Mouse (Mus musculus): ENCODE measurements around the gene Gm7029. TPM values are rescaled to one million over a fixed set of nuclear protein-coding genes. Genes with fewer than 3 reads are reported as not detected.
A peak's percentile ranks its signal among the peaks of the same experiment; 100 is the strongest.

Gm7029 gene
- total and polyA plus RNA-seq, 3 experiments = not detected

DNA sequence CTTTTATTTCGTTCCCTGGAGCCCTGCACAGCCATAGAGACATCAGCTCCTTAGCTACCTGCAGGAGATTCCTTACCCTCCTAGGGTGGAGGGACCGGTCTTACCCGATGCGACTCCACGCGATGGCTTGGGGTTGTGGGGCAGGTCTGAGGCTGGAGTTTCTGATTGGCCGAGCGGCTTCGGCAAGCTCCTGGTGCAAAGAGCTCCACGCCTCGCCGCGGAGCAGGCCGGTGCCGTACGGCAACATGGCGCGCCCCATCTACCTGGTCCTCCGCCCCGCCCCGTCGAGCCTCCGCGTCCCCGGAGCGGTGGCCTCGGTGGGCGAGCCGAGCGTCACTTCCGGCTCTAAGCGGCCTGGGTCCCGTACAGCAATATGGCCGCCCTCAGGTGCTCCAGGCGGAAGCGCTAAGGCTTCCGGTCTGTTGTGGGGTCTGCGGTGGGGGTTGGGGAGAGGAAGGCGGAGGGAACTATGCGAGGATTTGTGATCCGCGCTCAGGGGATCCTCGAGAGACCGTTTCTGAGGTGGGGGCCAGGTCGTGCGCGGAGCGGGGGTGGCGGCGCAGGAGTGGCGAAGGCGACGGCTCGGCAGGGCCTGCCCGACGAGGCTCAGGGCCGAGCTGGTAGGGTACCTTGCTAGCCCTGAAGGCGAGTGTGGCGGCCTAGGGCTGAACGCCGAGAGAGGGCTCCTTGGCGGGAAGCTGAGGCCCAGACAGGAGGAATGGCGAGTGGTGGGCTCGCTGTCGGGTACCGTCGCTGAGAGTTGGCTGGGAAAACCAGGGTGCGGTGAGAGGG lies 35.6 kb downstream of the Gm7029 start, which contains the start of gene Daxx:
Gene Daxx, plus strand, starts transcription at position 338 of the 792 bp plus-strand sequence.
- Histone ChIP-seq H3K9ac (ENCODE audit: insufficient read depth, low read depth) (peak within 1 kb of the TSS; percentile 80), H3K27ac (ENCODE audit: insufficient read depth, low read depth) (peak within 1 kb of the TSS; percentile 87), H3K4me1 (ENCODE audit: control insufficient read depth in 1 of 2, insufficient read depth in 2 of 2) (peaks cover 0 to 25% of the 10 kb centered on the region in 2 experiments; a peak in 2 of 4 replicates), H3K9me3 (replicated peaks; ENCODE audit: low read length) (no peaks in the 10 kb centered on the region), H3K36me3 (replicated peaks in 1 of 2; ENCODE audit: control insufficient read depth in 1 of 2, insufficient read depth in 1 of 2, low read length in 1 of 2) (peaks cover 30 to 32% of the 10 kb centered on the region in 2 experiments), H3K27me3 (replicated peaks) (no peaks in the 10 kb centered on the region), H3K79me2 (replicated peaks; ENCODE audit: control insufficient read depth, extremely low read depth, insufficient read depth, poor library complexity, severe bottlenecking) (peaks cover 12% of the 10 kb centered on the region; the same call in 1 of the 2 replicates), H3K4me2 (ENCODE audit: insufficient read depth, low read depth, poor library complexity, severe bottlenecking) (peak within 1 kb of the TSS; percentile 83), H3K4me3 (replicated peaks in 1 of 3; ENCODE audit: low read depth in 2 of 3, low read length in 2 of 3, poor library complexity in 1 of 3) (peak within 1 kb of the TSS; percentile 72 to 90 (median 89))
- dilution Hi-C loops (cut with MboI; ENCODE audit: extremely low pct_ligation_motif_present, extremely low pct_unique_long_range_greater_than_20kb, low sequenced_read_pairs) (no loop called here), in situ Hi-C loops (cut with MboI; ENCODE audit: low pct_ligation_motif_present, low pct_unique_long_range_greater_than_20kb, low sequenced_read_pairs) (no loop called here)
- DNase-seq (ENCODE audit: extremely low read depth) = peak; percentile 96
- TF ChIP-seq UBTF (IDR thresholded peaks at IDR 0.05; ENCODE audit: low read depth, low read length) (0 out of 2 replicates have a peak, but pooled peaks have one; percentile 68), NRF1 (IDR thresholded peaks at IDR 0.05; ENCODE audit: low read depth, low read length) (peak; percentile 84), SIN3A (IDR thresholded peaks at IDR 0.05; ENCODE audit: low read length) (peak; percentile 51), RAD21 (IDR thresholded peaks at IDR 0.05; ENCODE audit: low read depth, low read length) (no peak), KAT2A (IDR thresholded peaks at IDR 0.05; ENCODE audit: insufficient replicate concordance, low read length) (peak; percentile 86; the same call in 1 of the 2 replicates), JUN (IDR thresholded peaks at IDR 0.05; ENCODE audit: insufficient read depth, low read depth, low read length) (no peak), MAZ (IDR thresholded peaks at IDR 0.05; ENCODE audit: low read depth, low read length) (peak; percentile 70; the same call in 1 of the 2 replicates), TBP (conservative IDR thresholded peaks at IDR 0.05; ENCODE audit: low read depth, low read length) (no peak), POLR2AphosphoS2 (IDR thresholded peaks at IDR 0.05; ENCODE audit: low read depth, low read length) (0 out of 2 replicates have a peak, but pooled peaks have one; percentile 59), HCFC1 (IDR thresholded peaks at IDR 0.05; ENCODE audit: low read depth, low read length) (peak; percentile 96), BHLHE40 (IDR thresholded peaks at IDR 0.05; ENCODE audit: low read depth, low read length) (0 out of 2 replicates have a peak, but pooled peaks have one; percentile 3), POLR2A (IDR thresholded peaks at IDR 0.05; ENCODE audit: low read depth, low read length) (peak; percentile 88), TCF12 (IDR thresholded peaks at IDR 0.05; ENCODE audit: low read depth, low read length) (peak; percentile 53; the same call in 1 of the 2 replicates), GABPA (IDR thresholded peaks at IDR 0.05; ENCODE audit: insufficient replicate concordance, low read depth, low read length) (peak; percentile 15; the same call in 1 of the 2 replicates), MYC (IDR thresholded peaks at IDR 0.05; ENCODE audit: low read depth, low read length) (peak; percentile 57), NELFE (IDR thresholded peaks at IDR 0.05; ENCODE audit: low read depth, low read length) (peak; percentile 59; the same call in 1 of the 2 replicates), ZC3H11A (IDR thresholded peaks at IDR 0.05; ENCODE audit: low read depth, low read length) (no peak), ZMIZ1 (IDR thresholded peaks at IDR 0.05; ENCODE audit: low read depth, low read length) (peak; percentile 65; the same call in 1 of the 2 replicates), ELF1 (IDR thresholded peaks at IDR 0.05; ENCODE audit: low read depth, low read length) (peak; percentile 98), MAX (IDR thresholded peaks at IDR 0.05; ENCODE audit: low read length) (peak; percentile 76; the same call in 1 of the 2 replicates), CHD2 (IDR thresholded peaks at IDR 0.05; ENCODE audit: low read length) (peak; percentile 89), RCOR1 (conservative IDR thresholded peaks at IDR 0.05; ENCODE audit: low read depth, low read length) (peak; percentile 80), MXI1 (IDR thresholded peaks at IDR 0.05; ENCODE audit: low read depth, low read length) (peak; percentile 58), JUND (conservative IDR thresholded peaks at IDR 0.05; ENCODE audit: low read depth, low read length) (no peak)
